Mouse (Mus musculus) heart, adult 2 months (tissue): ENCODE measurements around the gene Akr1b7.

ENCODE experiments used
- CTCF ChIP-seq: fragments of 200-600 bp; IDR thresholded peaks from 2 replicates; pipeline ENCODE4 v1.8.1; 2022; ENCODE audit warnings: antibody characterized with exemption, mild to moderate bottlenecking, moderate library complexity
- EP300 ChIP-seq: fragments of 200-500 bp; IDR thresholded peaks from 2 replicates; pipeline ENCODE4 v1.6.1; 2011; ENCODE audit warnings: low read depth, low read length, control low read depth; ENCODE audit not compliant: insufficient read depth
- POLR2A ChIP-seq: fragments of 200-500 bp; IDR thresholded peaks from 2 replicates; pipeline ENCODE4 v1.6.1; 2011; ENCODE audit warnings: mild to moderate bottlenecking, low read depth, low read length, control low read depth; ENCODE audit not compliant: insufficient read depth

GRCm38 (mm10) chr6:34383401-34383800, 28.7 kb upstream of the Akr1b7 start:
- no peak for TF ChIP-seq EP300
- no peak for TF ChIP-seq CTCF
- no peak for TF ChIP-seq POLR2A
